Comparison of ENCODE assay signal across 15 mouse cellular contexts in genomic region chr11:96255111-96255995, GRCm38 (mm10). TPM values are rescaled to one million over a fixed set of nuclear protein-coding genes. Genes with fewer than 3 reads are reported as not detected.
DNase-seq lines count a peak whose midpoint lies in the region; ATAC-seq and TF ChIP-seq lines count a peak whose summit lies in the region.
"Had no signal": no experiment of that assay in that cellular context is flagged by ENCODE, and none has a peak within 500 bp of the region (broad histone marks: within the 10 kb centered on the region; RNA-seq: fewer than 3 reads in every experiment).

No protein-coding gene starts in this region.

- in situ Hi-C loops in ES-E14 (cut with MboI; ENCODE audit: low sequenced_read_pairs in 2 of 2, unreplicated experiment in 2 of 2), result no loop called here

- H3K9me3 ChIP-seq in heart, embryonic 11.5 days (replicated peaks; ENCODE audit: control insufficient read depth, low read length), result no peaks in the 10 kb centered on the region
- no peaks in the 10 kb centered on the region for H3K9me3 ChIP-seq in ES-E14 (ENCODE audit: control insufficient read depth, insufficient read depth, low read depth, low read length)
- no peaks in the 10 kb centered on the region for H3K9me3 ChIP-seq in intestine, embryonic 14.5 days (ENCODE audit: control insufficient read depth, low read length)
- no peaks in the 10 kb centered on the region for H3K9me3 ChIP-seq in limb, embryonic 14.5 days (ENCODE audit: control insufficient read depth, low read length)
- no peaks in the 10 kb centered on the region for H3K9me3 ChIP-seq in liver, postnatal 0 days (ENCODE audit: low read length)
- peaks cover under 1% of the 10 kb centered on the region; the same call in 1 of the 2 replicates for H3K9me3 ChIP-seq in forebrain, embryonic 13.5 days (replicated peaks)
- H3K9me3 ChIP-seq: liver, embryonic 12.5 days had no signal

- H3K36me3 ChIP-seq in heart, embryonic 11.5 days (ENCODE audit: control insufficient read depth, insufficient read depth, low read length), result no peaks in the 10 kb centered on the region
- H3K36me3 ChIP-seq in ES-E14 (ENCODE audit: control insufficient read depth, insufficient read depth, low read length, poor library complexity, severe bottlenecking), result no peaks in the 10 kb centered on the region
- no peaks in the 10 kb centered on the region for H3K36me3 ChIP-seq in intestine, embryonic 14.5 days (ENCODE audit: control insufficient read depth, insufficient read depth, low read length)
- no peaks in the 10 kb centered on the region for H3K36me3 ChIP-seq in limb, embryonic 14.5 days (ENCODE audit: control insufficient read depth, insufficient read depth, low read length)
- no peaks in the 10 kb centered on the region for H3K36me3 ChIP-seq in liver, postnatal 0 days (replicated peaks; ENCODE audit: insufficient read depth, low read length)
- H3K36me3 ChIP-seq in forebrain, embryonic 13.5 days (ENCODE audit: poor library complexity, severe bottlenecking), result no peaks in the 10 kb centered on the region
- H3K36me3 ChIP-seq: liver, embryonic 12.5 days had no signal

- peaks cover 98% of the 10 kb centered on the region for H3K27me3 ChIP-seq in heart, embryonic 11.5 days (ENCODE audit: control insufficient read depth, insufficient read depth, low read length)
- H3K27me3 ChIP-seq in intestine, embryonic 14.5 days (replicated peaks; ENCODE audit: control insufficient read depth, insufficient read depth, low read length), result peaks cover 99% of the 10 kb centered on the region
- H3K27me3 ChIP-seq in limb, embryonic 14.5 days (ENCODE audit: control insufficient read depth, insufficient read depth, low read length), result peaks cover 92% of the 10 kb centered on the region
- peaks cover 97% of the 10 kb centered on the region for H3K27me3 ChIP-seq in liver, postnatal 0 days (ENCODE audit: insufficient read depth, low read length)
- peaks cover 100% of the 10 kb centered on the region for H3K27me3 ChIP-seq in forebrain, embryonic 13.5 days

- 0 out of 2 replicates have a peak overlapping the region, but pooled peaks have one; percentile 3 for H3K4me3 ChIP-seq in heart, embryonic 11.5 days (ENCODE audit: low read depth, low read length)
- H3K4me3 ChIP-seq in ES-E14 (ENCODE audit: insufficient read depth in 1 of 2, low read depth in 1 of 2, low read length in 2 of 2, poor library complexity in 1 of 2, severe bottlenecking in 1 of 2), result peak overlapping the region; percentile 0 to 46; a peak in 2 of 4 replicates
- 0 out of 2 replicates have a peak overlapping the region, but pooled peaks have one; percentile 6 for H3K4me3 ChIP-seq in intestine, embryonic 14.5 days (ENCODE audit: low read depth, low read length)
- peak overlapping the region; percentile 0; the same call in 1 of the 2 replicates for H3K4me3 ChIP-seq in limb, embryonic 14.5 days (replicated peaks; ENCODE audit: low read length)
- no peak overlapping the region for H3K4me3 ChIP-seq in liver, postnatal 0 days (ENCODE audit: low read depth, low read length)
- no peak overlapping the region for H3K4me3 ChIP-seq in forebrain, embryonic 13.5 days
- H3K4me3 ChIP-seq: liver, embryonic 12.5 days had no signal

- no peak overlapping the region for H3K9ac ChIP-seq in heart, embryonic 11.5 days (ENCODE audit: low read depth, low read length)
- H3K9ac ChIP-seq in ES-E14 (ENCODE audit: insufficient read depth, low read depth, low read length, poor library complexity, severe bottlenecking), result peak overlapping the region; percentile 8; the same call in 1 of the 2 replicates
- H3K9ac ChIP-seq in intestine, embryonic 14.5 days (ENCODE audit: low read length), result no peak overlapping the region
- no peak overlapping the region for H3K9ac ChIP-seq in limb, embryonic 14.5 days (ENCODE audit: low read depth, low read length, severe bottlenecking)
- no peak overlapping the region for H3K9ac ChIP-seq in liver, postnatal 0 days (replicated peaks)
- no peak overlapping the region for H3K9ac ChIP-seq in forebrain, embryonic 13.5 days
- H3K9ac ChIP-seq: liver, embryonic 12.5 days had no signal

- 2% methylated on average over 39 of the region's 39 CpGs for WGBS in heart, embryonic 11.5 days (ENCODE audit: insufficient replicate concordance)
- 2% methylated on average over 39 of the region's 39 CpGs for WGBS in intestine, embryonic 14.5 days
- WGBS in limb, embryonic 14.5 days, result 6% methylated on average over 39 of the region's 39 CpGs
- 3% methylated on average over 39 of the region's 39 CpGs for WGBS in liver, postnatal 0 days (ENCODE audit: insufficient replicate concordance)
- WGBS in forebrain, embryonic 13.5 days, result 1% methylated on average over 39 of the region's 39 CpGs

- TF ChIP-seq EP300 in liver, postnatal 0 days (IDR thresholded peaks at IDR 0.05; ENCODE audit: low read depth), result no peak

- DNase-seq in heart, postnatal 4 days, result no peak
- DNase-seq in ES-E14 (ENCODE audit: low read depth, low spot score), result no peak
- peak; percentile 61 for DNase-seq in intestine, embryonic 14.5 days (ENCODE audit: low spot score)
- DNase-seq in limb, embryonic 14.5 days (ENCODE audit: low spot score), result no peak
- no peak for DNase-seq in liver, postnatal 0 days
- DNase-seq in left cerebral cortex, adult 11 months (ENCODE audit: low spot score), result no peak
- DNase-seq: cerebellum, postnatal 25 days; gastrocnemius, postnatal 14 days; thymus, postnatal 36 days had no signal

- no peak overlapping the region for H3K4me2 ChIP-seq in heart, embryonic 11.5 days
- peak overlapping the region; percentile 20; the same call in 1 of the 2 replicates for H3K4me2 ChIP-seq in intestine, embryonic 14.5 days (ENCODE audit: low read length)
- H3K4me2 ChIP-seq in limb, embryonic 14.5 days (replicated peaks; ENCODE audit: low read depth, low read length, severe bottlenecking), result peak overlapping the region; percentile 27
- no peak overlapping the region for H3K4me2 ChIP-seq in liver, postnatal 0 days (ENCODE audit: low read depth, low read length)
- no peak overlapping the region for H3K4me2 ChIP-seq in forebrain, embryonic 13.5 days
- H3K4me2 ChIP-seq: liver, embryonic 12.5 days had no signal

- H3K27ac ChIP-seq in heart, embryonic 11.5 days (ENCODE audit: low read depth, low read length), result no peak overlapping the region
- no peak overlapping the region for H3K27ac ChIP-seq in ES-E14 (ENCODE audit: insufficient read depth, low read depth, low read length, poor library complexity, severe bottlenecking)
- no peak overlapping the region for H3K27ac ChIP-seq in intestine, embryonic 14.5 days (ENCODE audit: low read depth)
- no peak overlapping the region for H3K27ac ChIP-seq in limb, embryonic 14.5 days (replicated peaks; ENCODE audit: low read depth, low read length)
- H3K27ac ChIP-seq in liver, postnatal 0 days (ENCODE audit: low read depth), result no peak overlapping the region
- no peak overlapping the region for H3K27ac ChIP-seq in forebrain, embryonic 13.5 days
- H3K27ac ChIP-seq: liver, embryonic 12.5 days had no signal

- no peak for TF ChIP-seq CTCF in liver, postnatal 0 days (IDR thresholded peaks at IDR 0.05; ENCODE audit: low read depth)

- no peaks in the 10 kb centered on the region for H3K4me1 ChIP-seq in heart, embryonic 11.5 days (ENCODE audit: control insufficient read depth, insufficient read depth, low read length)
- H3K4me1 ChIP-seq in ES-E14 (ENCODE audit: control insufficient read depth in 2 of 2, insufficient read depth in 2 of 2, low read length in 2 of 2, poor library complexity in 1 of 2), result peaks cover 10 to 13% of the 10 kb centered on the region in 2 experiments
- H3K4me1 ChIP-seq in intestine, embryonic 14.5 days (replicated peaks; ENCODE audit: control insufficient read depth, insufficient read depth, low read length), result peaks cover 5% of the 10 kb centered on the region; the same call in 1 of the 2 replicates
- peaks cover 7% of the 10 kb centered on the region; the same call in 1 of the 2 replicates for H3K4me1 ChIP-seq in limb, embryonic 14.5 days (ENCODE audit: control insufficient read depth, insufficient read depth, low read length)
- H3K4me1 ChIP-seq in liver, postnatal 0 days (ENCODE audit: insufficient read depth), result no peaks in the 10 kb centered on the region
- no peaks in the 10 kb centered on the region for H3K4me1 ChIP-seq in forebrain, embryonic 13.5 days
- H3K4me1 ChIP-seq: liver, embryonic 12.5 days had no signal

- no peak for TF ChIP-seq POLR2A in limb, embryonic 14.5 days (IDR thresholded peaks at IDR 0.05; ENCODE audit: borderline replicate concordance, extremely low read depth, insufficient read depth, insufficient read length)

- no peak for ATAC-seq in heart, embryonic 11.5 days (replicated peaks; ENCODE audit: insufficient number of reproducible peaks, low FRiP score, low TSS enrichment)
- no peak for ATAC-seq in intestine, embryonic 14.5 days (replicated peaks; ENCODE audit: low FRiP score, low TSS enrichment, low read depth)
- no peak for ATAC-seq in limb, embryonic 14.5 days (ENCODE audit: low FRiP score, low read depth)
- ATAC-seq in liver, postnatal 0 days, result no peak
- no peak for ATAC-seq in forebrain, embryonic 13.5 days
- ATAC-seq: forebrain, embryonic 14.5 days; liver, embryonic 12.5 days had no signal

RNA-seq across cellular contexts. Expression of gene Hoxb9, which starts 15.9 kb away (rescaled TPM):
- 0.09 TPM in 1 of 2 replicates, not detected in the other for polyA plus RNA-seq in heart, embryonic 11.5 days (2014; fragmentation: Nextera tagmentation; extraction: Ambion mirVana)
- not detected for total RNA-seq in heart, postnatal 4 days (2021)
- total RNA-seq in ES-E14 (2012; rRNA removed), result 1.2 and 3.3 TPM in 2 replicates
- 1.0 and 1.1 TPM in 2 replicates for polyA plus RNA-seq in intestine, embryonic 14.5 days (2014; fragmentation: Nextera tagmentation; extraction: Ambion mirVana)
- polyA plus RNA-seq in limb, embryonic 14.5 days (2012; rRNA removed), result 3.2 and 4.4 TPM in 2 replicates
- 1.1 and 1.2 TPM in 2 replicates for polyA plus RNA-seq in limb, embryonic 14.5 days (2014; fragmentation: Nextera tagmentation; extraction: Ambion mirVana)
- not detected in 2 replicates for polyA plus RNA-seq in liver, postnatal 0 days (2015; fragmentation: Nextera tagmentation; extraction: Ambion mirVana)
- polyA plus RNA-seq in forebrain, embryonic 13.5 days (2015; fragmentation: Nextera tagmentation; extraction: Ambion mirVana), result not detected in 2 replicates
- polyA plus RNA-seq: C2C12; forebrain, embryonic 14.5 days; heart, postnatal 0 days; liver, embryonic 12.5 days had no signal

RNA-seq across cellular contexts. Expression of gene Hoxb8, which starts 26.4 kb away (rescaled TPM):
- polyA plus RNA-seq in heart, embryonic 11.5 days (2014; fragmentation: Nextera tagmentation; extraction: Ambion mirVana), result 0.06 TPM in 1 of 2 replicates, not detected in the other
- total RNA-seq in heart, postnatal 4 days (2021), result not detected
- total RNA-seq in ES-E14 (2012; rRNA removed), result 0.18 TPM in 1 of 2 replicates, not detected in the other
- 1.5 and 1.7 TPM in 2 replicates for polyA plus RNA-seq in intestine, embryonic 14.5 days (2014; fragmentation: Nextera tagmentation; extraction: Ambion mirVana)
- 2.1 and 2.3 TPM in 2 replicates for polyA plus RNA-seq in limb, embryonic 14.5 days (2012; rRNA removed)
- 0.10 and 0.43 TPM in 2 replicates for polyA plus RNA-seq in limb, embryonic 14.5 days (2014; fragmentation: Nextera tagmentation; extraction: Ambion mirVana)
- polyA plus RNA-seq in liver, postnatal 0 days (2015; fragmentation: Nextera tagmentation; extraction: Ambion mirVana), result not detected in 2 replicates
- not detected in 2 replicates for polyA plus RNA-seq in forebrain, embryonic 13.5 days (2015; fragmentation: Nextera tagmentation; extraction: Ambion mirVana)
- polyA plus RNA-seq: forebrain, embryonic 14.5 days; heart, postnatal 0 days; liver, embryonic 12.5 days had no signal

RNA-seq across cellular contexts. Expression of gene Hoxb7, which starts 31.1 kb away (rescaled TPM):
- 0.28 and 0.31 TPM in 2 replicates for polyA plus RNA-seq in heart, embryonic 11.5 days (2014; fragmentation: Nextera tagmentation; extraction: Ambion mirVana)
- total RNA-seq in heart, postnatal 4 days (2021), result under 1 TPM in 1 of 2 experiments, not detected in 1; 0.24 TPM
- 0.98 TPM in 1 of 2 replicates, not detected in the other for total RNA-seq in ES-E14 (2012; rRNA removed)
- 11.7 and 13.2 TPM in 2 replicates for polyA plus RNA-seq in intestine, embryonic 14.5 days (2014; fragmentation: Nextera tagmentation; extraction: Ambion mirVana)
- 2.0 and 2.7 TPM in 2 replicates for polyA plus RNA-seq in limb, embryonic 14.5 days (2012; rRNA removed)
- polyA plus RNA-seq in limb, embryonic 14.5 days (2014; fragmentation: Nextera tagmentation; extraction: Ambion mirVana), result 2.2 and 4.4 TPM in 2 replicates
- polyA plus RNA-seq in liver, postnatal 0 days (2015; fragmentation: Nextera tagmentation; extraction: Ambion mirVana), result 0.27 and 0.51 TPM in 2 replicates
- polyA plus RNA-seq in forebrain, embryonic 13.5 days (2015; fragmentation: Nextera tagmentation; extraction: Ambion mirVana), result not detected in 2 replicates
- polyA plus RNA-seq: forebrain, embryonic 14.5 days had no signal

RNA-seq across cellular contexts. Expression of gene Hoxb6, which starts 36.9 kb away (rescaled TPM):
- polyA plus RNA-seq in heart, embryonic 11.5 days (2014; fragmentation: Nextera tagmentation; extraction: Ambion mirVana), result 0.32 and 0.90 TPM in 2 replicates
- total RNA-seq in heart, postnatal 4 days (2021), result not detected
- 0.22 and 0.26 TPM in 2 replicates for total RNA-seq in ES-E14 (2012; rRNA removed)
- polyA plus RNA-seq in intestine, embryonic 14.5 days (2014; fragmentation: Nextera tagmentation; extraction: Ambion mirVana), result 18.1 and 24.1 TPM in 2 replicates
- 2.2 and 2.8 TPM in 2 replicates for polyA plus RNA-seq in limb, embryonic 14.5 days (2012; rRNA removed)
- polyA plus RNA-seq in limb, embryonic 14.5 days (2014; fragmentation: Nextera tagmentation; extraction: Ambion mirVana), result 0.30 and 0.61 TPM in 2 replicates
- polyA plus RNA-seq in liver, postnatal 0 days (2015; fragmentation: Nextera tagmentation; extraction: Ambion mirVana), result not detected in 2 replicates
- not detected in 2 replicates for polyA plus RNA-seq in forebrain, embryonic 13.5 days (2015; fragmentation: Nextera tagmentation; extraction: Ambion mirVana)
- polyA plus RNA-seq: forebrain, embryonic 14.5 days; heart, postnatal 0 days had no signal

RNA-seq across cellular contexts. Expression of gene Hoxb5, which starts 47.8 kb away (rescaled TPM):
- polyA plus RNA-seq in heart, embryonic 11.5 days (2014; fragmentation: Nextera tagmentation; extraction: Ambion mirVana), result 0.65 and 2.4 TPM in 2 replicates
- total RNA-seq in heart, postnatal 4 days (2021), result under 1 TPM in 1 of 2 experiments, not detected in 1; 0.32 TPM
- 0.09 and 0.16 TPM in 2 replicates for total RNA-seq in ES-E14 (2012; rRNA removed)
- polyA plus RNA-seq in intestine, embryonic 14.5 days (2014; fragmentation: Nextera tagmentation; extraction: Ambion mirVana), result 49.6 and 51.6 TPM in 2 replicates
- polyA plus RNA-seq in limb, embryonic 14.5 days (2012; rRNA removed), result 1.8 TPM in 2 replicates
- 0.51 and 0.85 TPM in 2 replicates for polyA plus RNA-seq in limb, embryonic 14.5 days (2014; fragmentation: Nextera tagmentation; extraction: Ambion mirVana)
- polyA plus RNA-seq in liver, postnatal 0 days (2015; fragmentation: Nextera tagmentation; extraction: Ambion mirVana), result 0.75 and 0.91 TPM in 2 replicates
- polyA plus RNA-seq in forebrain, embryonic 13.5 days (2015; fragmentation: Nextera tagmentation; extraction: Ambion mirVana), result 0.09 TPM in 1 of 2 replicates, not detected in the other
- polyA plus RNA-seq: C2C12; forebrain, embryonic 14.5 days had no signal

Comparison
In these comparisons a context has a peak if more than half of its experiments do, and no peak if none do; other contexts are left out.
1. H3K4me2 ChIP-seq: peak in intestine, embryonic 14.5 days (single experiment) and limb, embryonic 14.5 days (single experiment); none in heart, embryonic 11.5 days (single experiment), liver, postnatal 0 days (single experiment) and forebrain, embryonic 13.5 days (single experiment).
2. H3K4me3 ChIP-seq: peak in heart, embryonic 11.5 days (single experiment), ES-E14 (2 of 2), intestine, embryonic 14.5 days (single experiment) and limb, embryonic 14.5 days (single experiment); none in liver, postnatal 0 days (single experiment) and forebrain, embryonic 13.5 days (single experiment).